Mouse (Mus musculus) ovary, postnatal 10 days (tissue): ENCODE data around the gene Adam1b.
"Not testable (repeated sequence)": the region's sequence is repeated elsewhere in the genome, so short reads cannot be mapped to it uniquely, and the experiment has no call there.

Experiments
- DNase-seq: peaks from one replicate; pipeline ENCODE4 v3.0.0; 2022; ENCODE audit warnings: low spot score

Gene Adam1b

GRCm38 (mm10) chr5:121503231-121503630, at the start of gene Adam1b:
TSS of gene Adam1b (minus strand) at chr5:121503435.
- no peak for DNase-seq

- no peak for DNase-seq
Observed at GRCm38 (mm10) chr5:121549196-121549595, 46.0 kb upstream of the Adam1b start.

GRCm38 (mm10) chr5:121547084-121547483, 43.8 kb upstream of the Adam1b start:
- DNase-seq = no peak

- no peak for DNase-seq
Observed at GRCm38 (mm10) chr5:121546530-121546895, 43.3 kb upstream of the Adam1b start.

- peak; percentile 100 for DNase-seq
Observed at GRCm38 (mm10) chr5:121545793-121546529, 42.7 kb upstream of the Adam1b start, which contains the start of gene Mapkapk5. TSS of gene Mapkapk5 (minus strand) at chr5:121545905.

GRCm38 (mm10) chr5:121544910-121545792, 41.9 kb upstream of the Adam1b start, which contains the start of the genes Adam1a and Gm42878:
TSS of gene Adam1a (minus strand) at chr5:121545482.
TSS of gene Gm42878 (minus strand) at chr5:121545482.
- peak; percentile 22 for DNase-seq

- DNase-seq = no peak
Observed at GRCm38 (mm10) chr5:121543370-121543769, 40.1 kb upstream of the Adam1b start.

- DNase-seq = no peak
Observed at GRCm38 (mm10) chr5:121541235-121541634, 38.0 kb upstream of the Adam1b start.

GRCm38 (mm10) chr5:121540066-121540465, 36.8 kb upstream of the Adam1b start:
- no peak for DNase-seq

GRCm38 (mm10) chr5:121537588-121537987, 34.4 kb upstream of the Adam1b start:
- no peak for DNase-seq

GRCm38 (mm10) chr5:121536921-121537555, 33.8 kb upstream of the Adam1b start:
- no peak for DNase-seq

- no peak for DNase-seq
Observed at GRCm38 (mm10) chr5:121535116-121535515, 31.9 kb upstream of the Adam1b start.

- no peak for DNase-seq
Observed at GRCm38 (mm10) chr5:121534521-121534920, 31.3 kb upstream of the Adam1b start.

GRCm38 (mm10) chr5:121526961-121527360, 23.7 kb upstream of the Adam1b start:
- no peak for DNase-seq

GRCm38 (mm10) chr5:121526526-121526925, 23.3 kb upstream of the Adam1b start:
- no peak for DNase-seq

GRCm38 (mm10) chr5:121525774-121526450, 22.7 kb upstream of the Adam1b start:
- DNase-seq = no peak

GRCm38 (mm10) chr5:121519758-121520157, 16.5 kb upstream of the Adam1b start:
- DNase-seq = not testable (repeated sequence)

GRCm38 (mm10) chr5:121518983-121519382, 15.7 kb upstream of the Adam1b start:
- DNase-seq = no peak

- DNase-seq = no peak
Observed at GRCm38 (mm10) chr5:121510009-121510408, 6.8 kb upstream of the Adam1b start.

- no peak for DNase-seq
Observed at GRCm38 (mm10) chr5:121506846-121507245, 3.6 kb upstream of the Adam1b start.

- DNase-seq = not testable (repeated sequence)
Observed at GRCm38 (mm10) chr5:121501424-121501996, 1.7 kb downstream of the Adam1b start.
